Mouse (Mus musculus) forebrain, embryonic 12.5 days (tissue): ENCODE measurements around the gene Nek7. TPM values are rescaled to one million over a fixed set of nuclear protein-coding genes. Genes with fewer than 3 reads are reported as not detected.

ENCODE experiments used
- ATAC-seq: fragments of 200-750 bp; cut with Nextera tagmentation; 2 replicates; pipeline ENCODE4 v1.8.0; 2017; ENCODE audit warnings: moderate TSS enrichment; ENCODE audit not compliant: low FRiP score
- H3K27ac ChIP-seq: fragments of 300-500 bp; sonication (generic); 2 replicates; pipeline ENCODE4 v1.5.1; 2016; ENCODE audit warnings: mild to moderate bottlenecking
- H3K27me3 ChIP-seq: fragments of 300-500 bp; sonication (generic); 2 replicates; pipeline ENCODE4 v1.6.1; 2016; ENCODE audit warnings: mild to moderate bottlenecking
- H3K36me3 ChIP-seq: fragments of 300-500 bp; sonication (generic); replicated peaks from 2 replicates; pipeline ENCODE4 v1.6.1; 2016; ENCODE audit warnings: mild to moderate bottlenecking
- H3K4me1 ChIP-seq: fragments of 300-500 bp; sonication (generic); 2 replicates; pipeline ENCODE4 v1.6.1; 2016
- H3K4me2 ChIP-seq: fragments of 300-500 bp; sonication (generic); 2 replicates; pipeline ENCODE4 v1.6.1; 2016; ENCODE audit warnings: mild to moderate bottlenecking, moderate library complexity
- H3K4me3 ChIP-seq: fragments of 300-500 bp; sonication (generic); replicated peaks from 2 replicates; pipeline ENCODE4 v1.5.1; 2016; ENCODE audit warnings: mild to moderate bottlenecking
- H3K9ac ChIP-seq: fragments of 300-500 bp; sonication (generic); 2 replicates; pipeline ENCODE4 v1.6.1; 2016; ENCODE audit warnings: mild to moderate bottlenecking
- H3K9me3 ChIP-seq: fragments of 300-500 bp; sonication (generic); 2 replicates; pipeline ENCODE4 v1.6.1; 2016
- WGBS: fragments of 180-500 bp; shearing (Covaris S2); methylation state at CpG from one replicate; pipeline ENCODE4 v1.1.7; 2016; 5-methylcytosine and 5-hydroxymethylcytosine counted together
- polyA plus RNA-seq: library from polyadenylated mRNA; unstranded; fragments of >200 nt; fragmentation: Nextera tagmentation; extraction: Ambion mirVana; gene quantifications from 2 replicates; pipeline ENCODE4 v1.2.1, GENCODE M21; 2016

Nek7 gene
- polyA plus RNA-seq, 1 experiment from 2014 or later, result 27.4 TPM

GRCm38 (mm10) chr1:138517360-138518099 is 102.4 kb downstream of the Nek7 start:
- Histone ChIP-seq H3K4me3 (no peak overlapping the region), H3K9ac (no peak overlapping the region), H3K36me3 (no peaks in the 10 kb centered on the region), H3K4me1 (peaks cover 7% of the 10 kb centered on the region; the same call in 1 of the 2 replicates), H3K9me3 (no peaks in the 10 kb centered on the region), H3K27ac (no peak overlapping the region), H3K27me3 (no peaks in the 10 kb centered on the region), H3K4me2 (no peak overlapping the region)
- no peak for ATAC-seq
- 59% methylated on average over 6 of the region's 6 CpGs for WGBS

DNA sequence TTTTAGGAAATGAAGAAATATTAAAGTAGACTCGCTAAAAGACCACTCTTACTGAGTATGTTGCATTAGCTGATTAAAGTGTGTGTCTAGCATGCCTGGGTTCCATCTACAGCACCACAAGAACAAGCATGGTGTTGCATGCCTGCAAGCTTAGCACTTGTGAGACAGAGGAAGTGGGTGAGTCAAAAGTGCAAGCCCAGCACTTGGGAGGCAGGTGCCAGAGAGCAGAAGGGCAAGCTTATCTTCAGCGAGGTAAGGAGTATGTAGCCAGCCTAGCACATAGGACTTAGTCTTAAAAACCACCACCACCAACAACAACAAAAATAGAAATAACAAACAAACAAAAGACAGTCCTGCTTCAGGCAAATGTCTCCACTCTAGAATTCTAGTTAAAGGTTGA is 103.0 kb downstream of the Nek7 start:
- H3K36me3 ChIP-seq, result no peaks in the 10 kb centered on the region
- H3K4me3 ChIP-seq, result no peak overlapping the region
- H3K27me3 ChIP-seq, result no peaks in the 10 kb centered on the region
- ATAC-seq, result no peak
- no peak overlapping the region for H3K9ac ChIP-seq
- WGBS, result 78% methylated on average over 2 of the region's 2 CpGs
- no peak overlapping the region for H3K4me2 ChIP-seq
- no peak overlapping the region for H3K27ac ChIP-seq
- no peaks in the 10 kb centered on the region for H3K9me3 ChIP-seq
- H3K4me1 ChIP-seq, result peaks cover 7% of the 10 kb centered on the region; the same call in 1 of the 2 replicates

- H3K9ac ChIP-seq, result no peak overlapping the region
- H3K4me1 ChIP-seq, result peaks cover 11% of the 10 kb centered on the region; the same call in 1 of the 2 replicates
- H3K27me3 ChIP-seq, result no peaks in the 10 kb centered on the region
- H3K9me3 ChIP-seq, result no peaks in the 10 kb centered on the region
- no peak overlapping the region for H3K27ac ChIP-seq
- H3K36me3 ChIP-seq, result no peaks in the 10 kb centered on the region
- no peak overlapping the region for H3K4me3 ChIP-seq
- H3K4me2 ChIP-seq, result no peak overlapping the region
- 74% methylated on average over 9 of the region's 9 CpGs for WGBS
- ATAC-seq, result no peak
Measured at GRCm38 (mm10) chr1:138515362-138515761, 104.6 kb downstream of the Nek7 start.

GRCm38 (mm10) chr1:138513982-138514381 is 106.0 kb downstream of the Nek7 start:
- H3K4me2 ChIP-seq, result no peak overlapping the region
- peaks cover 11% of the 10 kb centered on the region; the same call in 1 of the 2 replicates for H3K4me1 ChIP-seq
- H3K36me3 ChIP-seq, result no peaks in the 10 kb centered on the region
- no peak overlapping the region for H3K27ac ChIP-seq
- H3K9me3 ChIP-seq, result no peaks in the 10 kb centered on the region
- no peaks in the 10 kb centered on the region for H3K27me3 ChIP-seq
- 87% methylated on average over 4 of the region's 4 CpGs for WGBS
- ATAC-seq, result no peak
- H3K4me3 ChIP-seq, result no peak overlapping the region
- no peak overlapping the region for H3K9ac ChIP-seq

DNA sequence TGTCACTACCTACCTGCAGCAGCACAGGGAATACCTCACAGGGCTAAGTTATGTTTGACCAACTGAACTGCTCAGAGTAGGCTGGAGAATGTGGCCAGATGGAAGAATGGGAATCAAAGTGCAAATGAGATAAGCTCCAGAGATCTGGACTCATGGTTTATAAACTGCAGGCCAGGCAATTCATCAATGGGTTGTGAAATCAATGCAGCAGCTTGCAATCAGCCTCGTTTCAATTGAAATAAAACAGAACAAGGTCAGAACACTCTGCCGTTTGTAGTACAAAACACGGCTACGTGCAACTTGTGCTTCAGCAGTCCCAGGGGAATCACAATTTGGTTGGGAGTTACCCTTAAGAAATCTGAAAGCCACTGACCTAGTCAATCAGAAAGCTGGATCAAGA is 109.4 kb downstream of the Nek7 start:
- no peaks in the 10 kb centered on the region for H3K9me3 ChIP-seq
- no peak for ATAC-seq
- no peaks in the 10 kb centered on the region for H3K27me3 ChIP-seq
- no peak overlapping the region for H3K9ac ChIP-seq
- H3K27ac ChIP-seq, result no peak overlapping the region
- no peaks in the 10 kb centered on the region for H3K36me3 ChIP-seq
- H3K4me1 ChIP-seq, result peaks cover 29% of the 10 kb centered on the region
- 73% methylated on average over 4 of the region's 4 CpGs for whole genome bisulfite sequencing
- H3K4me2 ChIP-seq, result no peak overlapping the region
- H3K4me3 ChIP-seq, result no peak overlapping the region

DNA sequence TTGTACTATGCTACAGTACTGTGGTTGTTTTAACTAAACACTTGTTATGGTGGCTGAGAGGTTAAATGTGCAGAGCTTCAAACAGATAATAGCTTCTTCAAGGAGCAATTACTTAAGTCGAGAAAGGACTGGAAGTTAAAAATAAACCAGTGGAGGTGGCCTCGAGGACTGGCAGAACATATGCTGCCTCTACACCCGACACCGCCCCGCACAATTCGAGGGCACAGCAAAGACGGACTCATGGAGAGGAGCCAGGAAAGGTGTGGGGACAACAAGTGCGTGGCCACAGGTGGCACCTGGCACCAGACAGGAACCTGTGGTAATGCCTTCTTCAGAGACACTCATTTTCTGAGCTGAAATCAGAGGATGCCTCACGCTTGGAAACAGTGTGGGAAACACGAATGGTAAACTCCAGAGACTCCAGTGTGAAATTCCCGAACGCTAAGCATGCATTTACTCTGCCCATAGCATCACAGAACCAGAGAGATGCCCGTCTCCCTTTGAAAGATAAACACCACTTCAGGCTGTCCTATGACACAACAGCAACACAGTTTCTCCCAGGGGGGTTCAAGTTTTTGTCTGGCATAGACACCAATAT is 112.4 kb downstream of the Nek7 start:
- H3K4me2 ChIP-seq, result no peak overlapping the region
- H3K9me3 ChIP-seq, result no peaks in the 10 kb centered on the region
- ATAC-seq, result peak; percentile 34; the same call in 1 of the 2 replicates
- no peak overlapping the region for H3K4me3 ChIP-seq
- H3K4me1 ChIP-seq, result peaks cover 39% of the 10 kb centered on the region
- H3K36me3 ChIP-seq, result no peaks in the 10 kb centered on the region
- no peak overlapping the region for H3K9ac ChIP-seq
- H3K27ac ChIP-seq, result peak overlapping the region; percentile 63
- no peaks in the 10 kb centered on the region for H3K27me3 ChIP-seq
- 63% methylated on average over 13 of the region's 13 CpGs for WGBS

DNA sequence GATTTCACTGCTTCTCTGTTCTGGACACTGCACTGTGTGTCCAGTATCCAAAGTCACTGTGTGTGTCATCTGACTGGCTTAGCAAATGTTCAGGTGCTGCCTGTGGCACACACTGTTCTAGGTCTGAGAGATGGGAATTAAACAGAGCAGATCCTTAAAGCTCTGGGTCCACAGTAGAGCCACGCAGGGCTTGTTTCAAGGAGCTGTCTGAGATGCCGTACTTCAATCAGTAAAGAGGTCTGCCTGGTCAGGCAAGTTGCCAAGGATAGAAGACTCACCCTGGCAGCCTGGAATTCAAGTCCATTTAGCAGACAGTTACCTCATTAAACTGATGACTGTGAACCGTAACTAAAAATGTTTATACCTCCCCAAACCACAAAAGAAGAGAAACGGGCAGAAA is 112.9 kb downstream of the Nek7 start:
- H3K9me3 ChIP-seq, result no peaks in the 10 kb centered on the region
- H3K36me3 ChIP-seq, result no peaks in the 10 kb centered on the region
- H3K4me2 ChIP-seq, result no peak overlapping the region
- ATAC-seq, result peak; percentile 77; the same call in 1 of the 2 replicates
- H3K4me1 ChIP-seq, result peaks cover 39% of the 10 kb centered on the region
- H3K4me3 ChIP-seq, result no peak overlapping the region
- H3K27me3 ChIP-seq, result no peaks in the 10 kb centered on the region
- H3K9ac ChIP-seq, result no peak overlapping the region
- H3K27ac ChIP-seq, result peak overlapping the region; percentile 63; the same call in 1 of the 2 replicates
- WGBS, result 27% methylated on average over 4 of the region's 4 CpGs

- Histone ChIP-seq H3K9ac (no peak overlapping the region), H3K36me3 (no peaks in the 10 kb centered on the region), H3K4me1 (peaks cover 52% of the 10 kb centered on the region), H3K4me3 (no peak overlapping the region), H3K27me3 (no peaks in the 10 kb centered on the region), H3K9me3 (no peaks in the 10 kb centered on the region), H3K27ac (peak overlapping the region; percentile 53), H3K4me2 (no peak overlapping the region)
- ATAC-seq, result no peak
- 25% methylated on average over 5 of the region's 5 CpGs for WGBS
Measured at GRCm38 (mm10) chr1:138504228-138504627, 115.7 kb downstream of the Nek7 start.

DNA sequence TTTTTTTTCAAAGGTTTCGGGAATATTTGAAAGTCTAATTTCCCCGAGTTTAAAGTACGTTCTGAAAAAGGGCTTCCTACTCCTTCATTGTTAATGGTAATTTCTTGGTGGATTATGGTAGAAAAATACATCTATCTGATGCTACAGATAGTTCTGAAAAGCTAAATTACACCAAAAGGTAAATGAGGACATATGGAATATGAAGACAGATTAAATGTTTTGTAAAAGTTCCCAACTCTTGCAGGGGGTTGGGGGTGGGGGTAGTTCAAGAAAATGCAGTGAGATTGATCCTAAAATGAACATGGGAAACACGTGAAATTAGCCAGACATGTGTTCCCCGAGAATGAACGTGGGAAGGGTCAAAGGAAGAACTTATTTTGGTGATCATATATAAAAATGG is 119.2 kb downstream of the Nek7 start:
- Histone ChIP-seq H3K27ac (peak overlapping the region; percentile 76), H3K9me3 (no peaks in the 10 kb centered on the region), H3K9ac (no peak overlapping the region), H3K27me3 (no peaks in the 10 kb centered on the region), H3K4me3 (no peak overlapping the region), H3K4me1 (peaks cover 57% of the 10 kb centered on the region), H3K4me2 (0 out of 2 replicates have a peak overlapping the region, but pooled peaks have one; percentile 17), H3K36me3 (no peaks in the 10 kb centered on the region)
- 28% methylated on average over 6 of the region's 6 CpGs for WGBS
- ATAC-seq, result no peak

GRCm38 (mm10) chr1:138500155-138500554 is 119.8 kb downstream of the Nek7 start:
- Histone ChIP-seq H3K9me3 (no peaks in the 10 kb centered on the region), H3K36me3 (no peaks in the 10 kb centered on the region), H3K4me3 (no peak overlapping the region), H3K27ac (peak overlapping the region; percentile 95), H3K4me1 (peaks cover 61% of the 10 kb centered on the region), H3K4me2 (peak overlapping the region; percentile 37), H3K9ac (no peak overlapping the region), H3K27me3 (no peaks in the 10 kb centered on the region)
- 4% methylated on average over 10 of the region's 10 CpGs for WGBS
- ATAC-seq, result peak; percentile 84

DNA sequence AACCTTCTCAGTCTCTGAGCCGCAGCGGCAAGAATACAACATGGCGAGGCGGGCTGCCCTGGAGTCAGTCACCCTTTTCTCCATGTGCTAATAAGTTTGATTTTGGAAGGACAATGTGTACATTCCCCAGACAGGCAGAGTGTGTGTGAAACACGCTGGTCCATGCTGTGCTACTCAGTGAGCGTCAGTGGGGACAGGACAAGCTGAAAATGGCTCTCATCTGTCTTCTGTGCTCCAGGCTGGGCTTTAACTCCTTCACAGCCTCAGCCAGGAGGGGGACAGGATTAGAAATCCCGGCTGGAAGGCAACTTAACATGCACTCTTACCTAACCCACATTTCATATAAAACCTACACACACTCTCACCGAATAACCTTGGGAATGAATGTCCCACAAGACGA is 120.5 kb downstream of the Nek7 start:
- H3K4me2 ChIP-seq, result peak overlapping the region; percentile 37
- peak; percentile 80 for ATAC-seq
- H3K27me3 ChIP-seq, result no peaks in the 10 kb centered on the region
- no peak overlapping the region for H3K9ac ChIP-seq
- H3K4me1 ChIP-seq, result peaks cover 55% of the 10 kb centered on the region
- H3K9me3 ChIP-seq, result no peaks in the 10 kb centered on the region
- WGBS, result 16% methylated on average over 9 of the region's 9 CpGs
- H3K27ac ChIP-seq, result peak overlapping the region; percentile 95
- H3K36me3 ChIP-seq, result no peaks in the 10 kb centered on the region
- H3K4me3 ChIP-seq, result no peak overlapping the region

- H3K27ac ChIP-seq, result no peak overlapping the region
- H3K4me2 ChIP-seq, result no peak overlapping the region
- H3K4me1 ChIP-seq, result peaks cover 11% of the 10 kb centered on the region
- no peaks in the 10 kb centered on the region for H3K27me3 ChIP-seq
- H3K4me3 ChIP-seq, result no peak overlapping the region
- WGBS, result 56% methylated on average over 6 of the region's 6 CpGs
- no peak overlapping the region for H3K9ac ChIP-seq
- ATAC-seq, result no peak
- H3K36me3 ChIP-seq, result 0 out of 2 replicates have a peak, but pooled peaks cover 1% of the 10 kb centered on the region
- H3K9me3 ChIP-seq, result no peaks in the 10 kb centered on the region
Measured at GRCm38 (mm10) chr1:138491382-138492097, 128.4 kb downstream of the Nek7 start.
